Mouse (Mus musculus) limb, embryonic 14.5 days (tissue): Measurements from ENCODE around the gene Pced1b. TPM values are rescaled to one million over a fixed set of nuclear protein-coding genes. Genes with fewer than 3 reads are reported as not detected.

Experiments
- ATAC-seq: fragments of 200-750 bp; cut with Nextera tagmentation; 2 replicates; pipeline ENCODE4 v1.8.0; 2017; ENCODE audit warnings: low read depth, moderate number of reproducible peaks, moderate TSS enrichment; ENCODE audit not compliant: low FRiP score
- DNase-seq: peaks from one replicate; pipeline ENCODE4 v3.0.0-alpha.2; 2015; ENCODE audit warnings: low spot score
- H3K27ac ChIP-seq: fragments of 300-500 bp; sonication (generic); replicated peaks from 2 replicates; pipeline ENCODE4 v1.5.1; 2014; ENCODE audit warnings: low read depth, mild to moderate bottlenecking, low read length, moderate library complexity, mixed read lengths
- H3K27me3 ChIP-seq: fragments of 300-500 bp; sonication (generic); 2 replicates; pipeline ENCODE4 v1.6.1; 2014; ENCODE audit warnings: low read length, mixed read lengths; ENCODE audit not compliant: control insufficient read depth, insufficient read depth
- H3K36me3 ChIP-seq: fragments of 300-500 bp; sonication (generic); 2 replicates; pipeline ENCODE4 v1.6.1; 2014; ENCODE audit warnings: mild to moderate bottlenecking, low read length, moderate library complexity, mixed read lengths; ENCODE audit not compliant: control insufficient read depth, insufficient read depth
- H3K4me1 ChIP-seq: fragments of 300-500 bp; sonication (generic); 2 replicates; pipeline ENCODE4 v1.6.1; 2014; ENCODE audit warnings: antibody characterized with exemption, low read length, mixed read lengths; ENCODE audit not compliant: control insufficient read depth, insufficient read depth
- H3K4me2 ChIP-seq: fragments of 300-500 bp; sonication (generic); replicated peaks from 2 replicates; pipeline ENCODE4 v1.6.1; 2014; ENCODE audit warnings: low read depth, mild to moderate bottlenecking, low read length, moderate library complexity; ENCODE audit not compliant: severe bottlenecking
- H3K4me3 ChIP-seq: fragments of 300-500 bp; sonication (generic); replicated peaks from 2 replicates; pipeline ENCODE4 v1.5.1; 2014; ENCODE audit warnings: low read length
- H3K9ac ChIP-seq: fragments of 300-500 bp; sonication (generic); 2 replicates; pipeline ENCODE4 v1.6.1; 2014; ENCODE audit warnings: mild to moderate bottlenecking, low read depth, low read length, moderate library complexity; ENCODE audit not compliant: severe bottlenecking
- H3K9me3 ChIP-seq: fragments of 300-500 bp; sonication (generic); 2 replicates; pipeline ENCODE4 v1.6.1; 2016; ENCODE audit warnings: low read length; ENCODE audit not compliant: control insufficient read depth
- POLR2A ChIP-seq: fragments of 200-500 bp; IDR thresholded peaks from 2 replicates; pipeline ENCODE4 v1.8.0; 2012; ENCODE audit warnings: inconsistent platforms, mild to moderate bottlenecking, moderate library complexity, borderline replicate concordance; ENCODE audit not compliant: insufficient read depth, insufficient read length; ENCODE audit errors: extremely low read depth
- WGBS: fragments of 180-500 bp; shearing (Covaris S2); extraction: QIAGEN DNeasy Blood & Tissue Kit; methylation state at CpG from one replicate; pipeline ENCODE4 v1.1.7; 2014; 5-methylcytosine and 5-hydroxymethylcytosine counted together
- polyA plus RNA-seq, 2 experiments: library from polyadenylated mRNA; depleted of rRNA in 1 of 2; stranded (reverse) in 1 of 2; unstranded in 1 of 2; fragments of >200 nt; fragmentation: Nextera tagmentation in 1 of 2; extraction: Ambion mirVana in 1 of 2; gene quantifications; 2 replicates each; pipeline versions ENCODE4 v1.2.1 to v1.2.3; 2012 to 2014

Gene Pced1b
- polyA plus RNA-seq, 2 experiments = 3.8 to 7.9 TPM

DNA sequence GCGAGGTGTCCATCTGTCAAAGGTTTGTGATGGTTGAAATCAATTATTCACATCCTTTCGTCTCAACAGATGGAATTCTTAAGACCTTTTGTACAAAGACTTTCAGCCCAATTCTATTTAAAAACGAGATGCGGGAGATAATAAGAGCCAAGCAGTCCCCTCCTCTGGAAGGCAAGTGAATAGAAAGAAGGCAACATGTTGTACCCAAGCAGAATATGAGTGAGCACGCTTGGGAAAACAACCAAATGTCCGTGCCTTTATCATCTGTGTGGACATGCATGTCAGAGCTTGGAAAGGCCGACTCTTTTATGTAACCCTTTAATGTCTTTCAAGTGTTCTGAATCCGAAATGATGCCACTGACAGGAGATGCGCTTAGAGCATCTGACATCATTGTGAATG is 61.0 kb downstream of the Pced1b start:
- ATAC-seq = no peak
- 79% methylated on average over 9 of the region's 9 CpGs for WGBS
- no peak for TF ChIP-seq POLR2A

GRCm38 (mm10) chr15:97309533-97309932 is 62.6 kb downstream of the Pced1b start:
- DNase-seq = no peak
- TF ChIP-seq POLR2A = no peak
- 90% methylated on average over 2 of the region's 2 CpGs for WGBS

More for the DNA sequence above, 61.0 kb downstream of the Pced1b start:
- no peaks in the 10 kb centered on the region for H3K4me1 ChIP-seq
- no peaks in the 10 kb centered on the region for H3K27me3 ChIP-seq
- no peak for DNase-seq
- H3K4me2 ChIP-seq = no peak overlapping the region
- no peaks in the 10 kb centered on the region for H3K9me3 ChIP-seq
- no peak overlapping the region for H3K9ac ChIP-seq
- no peaks in the 10 kb centered on the region for H3K36me3 ChIP-seq
- H3K4me3 ChIP-seq = no peak overlapping the region
- H3K27ac ChIP-seq = no peak overlapping the region

DNA sequence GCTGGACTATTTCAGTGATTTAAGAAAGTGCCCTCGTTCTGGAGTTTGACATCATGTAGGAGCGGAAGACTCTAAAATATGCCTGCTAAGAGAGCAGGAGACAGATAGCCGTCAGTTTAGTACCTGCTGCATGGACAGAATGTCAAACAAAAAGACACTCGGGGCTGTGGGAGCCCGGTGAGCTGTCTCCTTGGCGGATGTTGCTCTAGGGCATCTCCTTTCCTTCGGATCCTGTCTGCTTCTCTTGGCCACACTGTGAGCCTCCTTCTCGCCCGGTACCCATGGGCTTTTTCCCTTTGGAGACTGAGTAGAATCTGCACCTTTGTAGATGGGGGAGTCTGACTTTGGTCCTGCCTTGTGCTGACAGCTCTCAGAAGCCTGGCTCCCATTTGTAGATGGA is 63.3 kb downstream of the Pced1b start:
- Histone ChIP-seq H3K27ac (no peak overlapping the region), H3K36me3 (no peaks in the 10 kb centered on the region), H3K4me1 (no peaks in the 10 kb centered on the region), H3K27me3 (no peaks in the 10 kb centered on the region), H3K4me2 (no peak overlapping the region), H3K4me3 (no peak overlapping the region), H3K9me3 (no peaks in the 10 kb centered on the region), H3K9ac (no peak overlapping the region)
- WGBS = 82% methylated on average over 9 of the region's 9 CpGs
- ATAC-seq = no peak
- no peak for TF ChIP-seq POLR2A
- DNase-seq = no peak

More at GRCm38 (mm10) chr15:97309533-97309932, 62.6 kb downstream of the Pced1b start:
- Histone ChIP-seq H3K27ac (no peak overlapping the region), H3K9me3 (no peaks in the 10 kb centered on the region), H3K4me3 (no peak overlapping the region), H3K4me1 (no peaks in the 10 kb centered on the region), H3K27me3 (no peaks in the 10 kb centered on the region), H3K9ac (no peak overlapping the region), H3K4me2 (no peak overlapping the region), H3K36me3 (no peaks in the 10 kb centered on the region)
- ATAC-seq = no peak

GRCm38 (mm10) chr15:97311211-97311610 is 64.3 kb downstream of the Pced1b start:
- no peaks in the 10 kb centered on the region for H3K9me3 ChIP-seq
- no peak for TF ChIP-seq POLR2A
- WGBS = 81% methylated on average over 7 of the region's 7 CpGs
- H3K36me3 ChIP-seq = no peaks in the 10 kb centered on the region
- 0 out of 2 replicates have a peak, but pooled peaks cover under 1% of the 10 kb centered on the region for H3K4me1 ChIP-seq
- no peaks in the 10 kb centered on the region for H3K27me3 ChIP-seq
- DNase-seq (no peak), ATAC-seq (no peak)
- no peak overlapping the region for H3K4me2 ChIP-seq
- H3K27ac ChIP-seq = no peak overlapping the region
- no peak overlapping the region for H3K4me3 ChIP-seq
- H3K9ac ChIP-seq = no peak overlapping the region

DNA sequence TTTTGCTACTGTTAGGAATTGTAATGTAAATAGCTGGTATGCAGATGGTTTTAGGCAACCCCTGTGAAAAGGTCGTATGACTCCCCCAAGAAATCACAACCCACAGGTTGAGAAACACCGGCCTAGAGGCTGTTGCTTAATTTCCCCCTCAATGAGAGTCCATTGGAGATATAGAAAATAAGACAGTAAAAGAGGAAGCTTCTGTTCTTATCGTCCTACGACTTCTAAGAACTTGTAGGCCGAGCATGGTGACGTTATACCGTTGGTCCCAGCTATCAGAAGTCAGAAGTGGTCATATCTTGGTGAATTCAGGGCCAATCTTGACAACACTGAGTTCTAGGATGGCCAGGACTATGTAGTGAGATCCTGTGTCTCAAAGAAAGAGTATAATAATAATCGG is 65.0 kb downstream of the Pced1b start:
- no peaks in the 10 kb centered on the region for H3K9me3 ChIP-seq
- no peak for DNase-seq
- no peak overlapping the region for H3K9ac ChIP-seq
- no peak overlapping the region for H3K4me3 ChIP-seq
- H3K27ac ChIP-seq = no peak overlapping the region
- H3K4me1 ChIP-seq = 0 out of 2 replicates have a peak, but pooled peaks cover 5% of the 10 kb centered on the region
- no peak for ATAC-seq
- H3K4me2 ChIP-seq = no peak overlapping the region
- TF ChIP-seq POLR2A = no peak
- H3K36me3 ChIP-seq = no peaks in the 10 kb centered on the region
- no peaks in the 10 kb centered on the region for H3K27me3 ChIP-seq
- WGBS = 92% methylated on average over 8 of the region's 8 CpGs
